Mouse (Mus musculus) C2C12 (cell line): ENCODE results near the gene Fgfr1op2.

ENCODE experiments used
- CEBPB ChIP-seq: IDR thresholded peaks from one replicate; pipeline ENCODE4 v1.6.1; 2011; ENCODE audit warnings: low read depth, mild to moderate bottlenecking, control low read depth, moderate library complexity
- CTCF ChIP-seq: IDR thresholded peaks from one replicate; pipeline ENCODE4 v1.5.1; 2011; ENCODE audit not compliant: control insufficient read depth, insufficient read depth, insufficient read length
- FOSL1 ChIP-seq: IDR thresholded peaks from one replicate; pipeline ENCODE4 v1.8.0; 2011; ENCODE audit warnings: mild to moderate bottlenecking, low read length; ENCODE audit not compliant: poor library complexity, insufficient read depth, severe bottlenecking
- MAX ChIP-seq: IDR thresholded peaks from one replicate; pipeline ENCODE4 v1.6.1; 2011; ENCODE audit warnings: mild to moderate bottlenecking, control low read depth
- MYOD1 ChIP-seq: IDR thresholded peaks from one replicate; pipeline ENCODE4 v1.6.1; 2011; ENCODE audit warnings: low read depth; ENCODE audit not compliant: control insufficient read depth, insufficient read length
- MYOG ChIP-seq: IDR thresholded peaks from one replicate; pipeline ENCODE4 v1.6.1; 2011; ENCODE audit not compliant: control insufficient read depth, insufficient read length; ENCODE audit errors: extremely low read depth
- USF1 ChIP-seq: IDR thresholded peaks from one replicate; pipeline ENCODE4 v1.6.1; 2011; ENCODE audit warnings: low read depth, mild to moderate bottlenecking, control low read depth, moderate library complexity

DNA sequence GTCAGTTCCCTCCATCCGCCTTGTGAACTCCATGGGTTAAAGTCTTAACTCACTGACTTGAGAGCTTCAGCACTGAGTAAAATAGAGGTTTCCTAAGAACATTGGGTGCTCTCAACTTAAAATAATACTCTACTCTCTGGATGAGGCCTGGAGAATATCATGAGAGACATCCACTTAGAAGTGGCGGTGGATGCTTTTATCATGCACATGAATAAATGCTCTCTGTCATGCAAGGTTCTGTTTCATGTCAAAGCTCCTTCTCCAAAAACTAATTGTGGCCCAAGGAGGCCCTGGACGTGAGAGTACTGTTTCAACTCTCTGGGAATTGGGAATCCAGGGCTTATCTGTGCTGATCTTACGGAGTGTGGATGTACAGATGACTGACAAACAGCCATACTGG, 39.9 kb upstream of the Fgfr1op2 start:
- TF ChIP-seq CTCF (no peak), MYOG (no peak), CEBPB (no peak), USF1 (no peak), MAX (no peak), FOSL1 (no peak), MYOD1 (no peak)
